Mouse (Mus musculus) erythroblast, embryonic 14.5 days (primary cell): ENCODE measurements around the gene Atp11b. TPM values are rescaled to one million over a fixed set of nuclear protein-coding genes. Genes with fewer than 3 reads are reported as not detected.

Experiments used
- H3K27me3 ChIP-seq: 2 replicates; pipeline ENCODE4 v1.6.1; 2012; ENCODE audit warnings: inconsistent platforms; ENCODE audit not compliant: control insufficient read depth
- H3K36me3 ChIP-seq: 2 replicates; pipeline ENCODE4 v1.6.1; 2012; ENCODE audit warnings: mild to moderate bottlenecking, inconsistent platforms; ENCODE audit not compliant: control insufficient read depth
- H3K4me1 ChIP-seq: 2 replicates; pipeline ENCODE4 v1.6.1; 2012; ENCODE audit warnings: inconsistent platforms; ENCODE audit not compliant: control insufficient read depth
- H3K4me3 ChIP-seq: replicated peaks from 2 replicates; pipeline ENCODE3; 2012; ENCODE audit warnings: moderate library complexity, mild to moderate bottlenecking, inconsistent platforms
- H3K9me3 ChIP-seq: 2 replicates; pipeline ENCODE4 v1.6.1; 2012; ENCODE audit warnings: low read length, inconsistent platforms, mixed read lengths; ENCODE audit not compliant: control insufficient read depth
- GATA1 ChIP-seq: IDR thresholded peaks from 2 replicates; pipeline ENCODE4 v1.6.1; 2012; ENCODE audit warnings: low read length, inconsistent platforms, mixed read lengths
- TAL1 ChIP-seq: IDR thresholded peaks from 3 replicates; pipeline ENCODE4 v1.6.1; 2012; ENCODE audit warnings: low read length, inconsistent platforms, mixed read lengths
- polyA plus RNA-seq: library from polyadenylated mRNA; stranded (reverse); fragments of >175 nt; gene quantifications from 2 replicates; pipeline ENCODE4 v1.2.3, GENCODE M21; 2012

Gene Atp11b
- polyA plus RNA-seq, 1 experiment: 0.49 TPM

- Histone ChIP-seq H3K36me3 (peaks cover 71% of the 10 kb centered on the region), H3K27me3 (no peaks in the 10 kb centered on the region), H3K4me3 (no peak overlapping the region), H3K9me3 (no peaks in the 10 kb centered on the region), H3K4me1 (no peaks in the 10 kb centered on the region)
- no peak for TF ChIP-seq GATA1
- no peak for TF ChIP-seq TAL1
Observed at GRCm38 (mm10) chr3:35893156-35893555, 139.2 kb downstream of the Atp11b start.

GRCm38 (mm10) chr3:35897900-35898299 lies 144.0 kb downstream of the Atp11b start:
- H3K36me3 ChIP-seq: peaks cover 76% of the 10 kb centered on the region
- H3K9me3 ChIP-seq: no peaks in the 10 kb centered on the region
- no peak for TF ChIP-seq TAL1
- no peak for TF ChIP-seq GATA1
- H3K4me1 ChIP-seq: no peaks in the 10 kb centered on the region
- H3K27me3 ChIP-seq: no peaks in the 10 kb centered on the region
- H3K4me3 ChIP-seq: no peak overlapping the region

GRCm38 (mm10) chr3:35899109-35899508 lies 145.2 kb downstream of the Atp11b start:
- Histone ChIP-seq H3K4me1 (peaks cover 2% of the 10 kb centered on the region; the same call in 1 of the 2 replicates), H3K9me3 (no peaks in the 10 kb centered on the region), H3K27me3 (no peaks in the 10 kb centered on the region), H3K4me3 (no peak overlapping the region), H3K36me3 (peaks cover 83% of the 10 kb centered on the region)
- TF ChIP-seq GATA1 (no peak), TAL1 (no peak)

- Histone ChIP-seq H3K4me3 (no peak overlapping the region), H3K27me3 (no peaks in the 10 kb centered on the region), H3K4me1 (peaks cover 6% of the 10 kb centered on the region), H3K36me3 (peaks cover 88% of the 10 kb centered on the region), H3K9me3 (no peaks in the 10 kb centered on the region)
- no peak for TF ChIP-seq GATA1
- TF ChIP-seq TAL1: no peak
Observed at GRCm38 (mm10) chr3:35900555-35901204, 146.8 kb downstream of the Atp11b start.

Other genes starting within 250 kb of the Atp11b start
- 0.67 and 0.95 TPM in 2 replicates for gene Dcun1d1, start 183.3 kb downstream of the Atp11b start, polyA plus RNA-seq
- 0.04 and 0.05 TPM in 2 replicates for gene Mccc1, start 246.6 kb downstream of the Atp11b start, polyA plus RNA-seq